Mouse (Mus musculus) E14TG2a.4 (cell line): ENCODE measurements around the gene Gbgt1.

Experiments
- CTCF ChIP-seq: conservative IDR thresholded peaks from 2 replicates; pipeline ENCODE4 v1.5.1; 2014; ENCODE audit warnings: low read length
- NANOG ChIP-seq: IDR thresholded peaks from 2 replicates; pipeline ENCODE4 v1.6.1; 2014; ENCODE audit warnings: borderline replicate concordance, low read length, mixed read lengths
- POU5F1 ChIP-seq: IDR thresholded peaks from 2 replicates; pipeline ENCODE4 v1.6.1; 2014; ENCODE audit warnings: low read length, borderline replicate concordance

DNA sequence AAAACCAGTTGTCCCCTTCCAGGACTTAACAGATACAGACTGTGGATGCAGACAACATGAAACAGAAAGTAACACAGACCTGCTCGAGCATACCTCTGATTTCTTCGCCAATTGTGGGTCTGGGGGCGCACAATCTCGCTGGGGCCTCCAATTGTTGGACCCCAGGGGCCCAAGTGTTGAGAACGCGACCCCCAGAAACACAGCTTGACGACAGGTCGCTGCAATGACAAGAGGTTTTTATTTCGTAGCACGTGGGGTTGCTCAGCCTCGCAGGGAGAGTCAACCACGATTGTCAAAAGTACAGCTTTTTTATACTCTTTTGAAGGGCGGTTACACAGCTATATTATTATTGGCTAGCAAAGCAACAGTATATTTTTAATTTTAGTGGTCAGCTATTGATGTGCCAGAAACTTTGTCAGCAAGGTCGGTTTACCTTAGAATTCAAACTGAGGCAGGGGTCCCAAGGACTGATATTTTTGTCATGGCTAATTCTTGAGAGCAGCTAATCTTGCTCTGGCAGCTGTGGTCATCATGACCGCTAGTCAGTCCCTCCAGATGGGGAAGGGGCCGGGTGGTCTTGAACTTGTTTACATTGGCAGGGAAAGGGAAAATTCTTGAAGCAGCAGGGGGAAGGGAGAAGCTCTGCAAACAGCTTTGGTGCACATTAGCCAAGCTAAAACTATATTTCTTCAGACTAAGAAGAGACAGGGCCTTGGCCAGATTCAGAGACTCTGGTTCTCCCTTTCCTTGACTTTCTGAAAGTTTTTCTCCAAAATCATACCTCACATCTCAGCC, 693 bp upstream of the Gbgt1 start:
- TF ChIP-seq CTCF = no peak
- no peak for TF ChIP-seq NANOG
- TF ChIP-seq POU5F1 = no peak
